Mouse (Mus musculus): ENCODE data around the gene Olfr644. TPM values are rescaled to one million over a fixed set of nuclear protein-coding genes. Genes with fewer than 3 reads are reported as not detected.

The Olfr644 gene
- not detected for polyA plus RNA-seq (2017; shearing (Covaris generic))

DNA sequence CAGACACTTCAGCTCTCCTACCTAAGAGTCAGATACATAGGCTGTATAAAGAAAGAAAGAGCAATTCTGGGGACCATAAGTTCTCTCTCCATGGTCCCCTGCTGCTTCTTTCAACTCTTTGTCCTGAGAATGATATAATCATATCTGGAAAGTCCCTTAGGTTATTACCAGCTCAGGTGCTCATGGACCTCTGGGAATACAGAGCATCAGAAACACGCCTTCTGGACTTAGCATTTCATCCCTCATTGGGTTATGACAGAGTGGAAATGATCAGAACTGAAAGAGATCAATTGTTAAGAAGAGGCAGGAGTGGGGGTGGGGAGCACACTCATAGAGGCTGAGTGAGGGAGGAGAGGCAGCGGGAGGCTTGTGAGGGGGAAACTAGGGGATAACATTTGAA, at the start of gene Olfr644:
Olfr644 (minus strand) TSS at position 101 of the 400 bp plus-strand sequence.

DNA sequence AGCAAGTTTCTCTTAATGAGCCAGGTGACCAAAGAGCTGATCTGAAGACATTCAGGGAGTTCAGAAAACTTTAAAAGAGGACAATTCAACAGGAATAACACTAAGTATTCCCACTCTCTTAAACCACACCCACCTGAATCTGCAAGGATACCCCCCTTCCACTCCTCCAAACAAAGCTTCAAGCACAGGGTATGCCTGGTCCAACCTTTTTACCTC, 33.0 kb upstream of the Olfr644 start, which contains the start of gene Olfr646:
Olfr646 (plus strand) TSS at position 117 of the 216 bp plus-strand sequence.

DNA sequence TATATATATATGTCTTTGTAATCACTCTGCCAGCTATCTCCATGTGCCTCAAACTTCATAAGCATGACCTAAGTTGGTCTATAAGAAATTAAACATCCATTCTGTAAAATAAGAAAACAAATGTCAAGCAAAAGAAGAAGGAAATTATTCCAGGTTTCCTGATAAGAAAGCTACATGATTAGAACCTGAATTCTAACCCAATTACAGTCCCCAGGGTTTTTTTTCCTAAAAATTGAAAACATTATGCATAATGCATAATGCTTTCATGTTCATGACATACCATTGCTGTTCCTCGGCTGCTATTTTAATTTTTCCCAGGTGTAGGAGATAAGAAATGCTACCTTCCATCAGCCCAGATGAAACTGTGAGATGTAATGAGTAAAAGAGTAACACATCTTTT, 13.7 kb upstream of the Olfr644 start, which contains the start of gene Olfr645:
Olfr645 (minus strand) TSS at position 101 of the 400 bp plus-strand sequence.

DNA sequence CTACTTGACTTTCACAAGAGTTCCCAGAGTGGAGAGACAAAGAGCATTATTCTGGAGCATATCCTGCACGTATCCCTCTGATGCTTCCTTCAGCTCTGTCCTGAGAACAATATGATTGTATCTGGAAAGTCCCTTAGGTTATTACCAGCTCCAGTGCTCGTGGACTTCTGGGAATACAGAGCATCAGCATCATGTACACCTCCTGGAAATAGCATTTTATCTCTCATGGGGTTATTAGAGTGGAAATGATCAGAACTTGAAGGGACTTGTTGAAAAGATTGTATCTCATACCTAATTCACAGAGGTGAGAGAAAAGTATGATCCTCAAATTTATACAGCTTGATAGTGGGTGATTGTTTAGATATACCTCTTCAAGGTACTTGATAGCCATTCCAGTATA, 10.3 kb downstream of the Olfr644 start, which contains the start of gene 4930516K23Rik:
4930516K23Rik (minus strand) TSS at position 101 of the 400 bp plus-strand sequence.

DNA sequence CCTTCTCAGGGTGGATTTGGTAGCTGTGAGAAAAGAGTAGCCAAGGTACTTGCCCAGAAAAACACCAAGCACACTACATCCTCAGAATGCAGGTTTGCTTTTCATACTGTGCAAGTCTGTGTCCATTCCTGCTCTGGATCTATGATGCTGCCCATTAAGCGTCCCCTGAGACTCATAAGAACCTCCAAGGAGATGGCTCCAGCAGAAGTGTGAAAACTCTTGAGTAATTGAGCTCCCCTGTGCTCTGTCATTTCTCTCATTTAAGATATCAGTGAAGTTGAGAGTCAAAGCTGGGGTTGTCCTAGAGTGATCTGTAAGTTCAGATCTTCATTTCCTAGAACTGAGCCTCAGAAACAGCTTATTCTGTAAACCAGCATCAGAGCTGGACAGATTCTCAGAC, 19.1 kb downstream of the Olfr644 start, which contains the start of gene Olfr642:
Olfr642 (minus strand) TSS at position 101 of the 400 bp plus-strand sequence.

DNA sequence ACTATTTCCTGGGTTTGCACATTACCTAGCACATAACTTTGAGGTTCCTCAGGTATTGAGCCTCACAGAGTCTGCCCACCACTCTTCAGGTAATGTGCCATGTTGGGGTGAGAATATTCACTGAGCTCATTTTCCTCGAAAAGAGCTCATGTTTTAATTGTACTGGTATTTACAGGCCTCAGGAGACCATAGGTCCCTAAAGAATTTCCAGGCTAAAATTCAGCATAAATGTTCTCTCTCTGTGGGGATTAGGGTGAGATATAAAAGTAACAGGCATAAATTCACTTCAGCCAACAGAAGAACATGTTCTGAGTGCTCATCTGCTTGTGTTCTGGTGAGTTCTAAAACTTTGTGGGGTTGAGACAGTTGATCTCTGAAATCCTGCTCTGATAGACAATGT, 36.5 kb downstream of the Olfr644 start, which contains the start of gene Olfr641:
Olfr641 (plus strand) TSS at position 301 of the 400 bp plus-strand sequence.

DNA sequence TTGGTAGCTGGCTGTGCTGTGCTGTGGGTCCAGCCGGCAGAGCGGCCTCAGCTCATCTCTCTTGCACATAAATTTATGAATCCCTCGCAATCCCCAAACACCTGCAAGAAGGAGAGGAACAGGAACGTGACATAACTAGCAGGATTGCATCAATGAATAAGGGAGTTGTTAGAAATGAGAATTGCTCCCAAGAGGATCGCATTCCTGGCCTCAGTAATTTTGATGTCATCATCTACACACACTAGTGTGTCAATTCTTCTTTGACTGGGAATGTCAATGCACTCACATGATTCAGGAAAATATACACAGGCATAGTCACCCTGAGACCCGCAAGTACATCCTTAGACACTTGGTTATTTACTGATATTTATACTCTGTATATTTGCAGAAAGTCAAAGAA, 46.2 kb downstream of the Olfr644 start, which contains the start of gene Olfr640:
Olfr640 (minus strand) TSS at position 101 of the 400 bp plus-strand sequence.

DNA sequence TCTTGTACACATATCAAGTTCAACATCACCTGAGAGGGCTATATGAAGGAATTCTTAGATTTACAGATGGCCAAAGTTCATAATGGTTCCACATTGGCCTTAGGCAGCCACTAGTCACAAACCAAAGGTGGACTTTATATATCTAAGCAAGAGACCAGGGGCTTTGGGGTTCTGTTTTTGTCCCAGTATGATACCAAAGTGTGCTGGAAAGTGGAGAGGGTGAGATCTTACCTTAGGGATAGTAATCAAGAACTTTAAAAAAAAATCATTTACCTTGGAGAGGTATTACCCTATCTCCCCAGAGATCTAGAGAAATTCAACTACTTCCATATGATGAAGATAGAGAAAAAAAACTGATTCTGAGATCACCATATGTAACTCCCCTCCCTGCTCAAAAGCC, 54.5 kb downstream of the Olfr644 start, which contains the start of gene Olfr639:
Olfr639 (minus strand) TSS at position 101 of the 400 bp plus-strand sequence.

Other genes starting within 250 kb of the Olfr644 start
- gene Hbb-bs, start 243.8 kb downstream of the Olfr644 start, polyA plus RNA-seq (2017; shearing (Covaris generic)): 155 TPM
- gene Hbb-bh2, start 231.3 kb downstream of the Olfr644 start, polyA plus RNA-seq (2017; shearing (Covaris generic)): not detected
- not detected for gene Hbb-bh1, start 228.7 kb downstream of the Olfr644 start, polyA plus RNA-seq (2017; shearing (Covaris generic))
- gene Hbb-y, start 218.7 kb downstream of the Olfr644 start, polyA plus RNA-seq (2017; shearing (Covaris generic)): not detected
- gene Olfr66, start 185.6 kb downstream of the Olfr644 start, polyA plus RNA-seq (2017; shearing (Covaris generic)): not detected
- 0.07 TPM for gene Olfr64, start 177.4 kb downstream of the Olfr644 start, polyA plus RNA-seq (2017; shearing (Covaris generic))
- gene Olfr65, start 168.4 kb downstream of the Olfr644 start, polyA plus RNA-seq (2017; shearing (Covaris generic)): not detected
- not detected for gene Olfr631, start 143.0 kb downstream of the Olfr644 start, polyA plus RNA-seq (2017; shearing (Covaris generic))
- not detected for gene Olfr632, start 137.5 kb downstream of the Olfr644 start, polyA plus RNA-seq (2017; shearing (Covaris generic))
- not detected for gene Olfr633, start 127.4 kb downstream of the Olfr644 start, polyA plus RNA-seq (2017; shearing (Covaris generic))
- 0.02 TPM for gene Olfr635, start 100.7 kb downstream of the Olfr644 start, polyA plus RNA-seq (2017; shearing (Covaris generic))
- not detected for gene Olfr638, start 73.1 kb downstream of the Olfr644 start, polyA plus RNA-seq (2017; shearing (Covaris generic))
- 0.02 TPM for gene Olfr639, start 54.6 kb downstream of the Olfr644 start, polyA plus RNA-seq (2017; shearing (Covaris generic))
- gene Olfr640, start 46.3 kb downstream of the Olfr644 start, polyA plus RNA-seq (2017; shearing (Covaris generic)): not detected
- not detected for gene Olfr641, start 36.4 kb downstream of the Olfr644 start, polyA plus RNA-seq (2017; shearing (Covaris generic))
- not detected for gene Olfr642, start 19.2 kb downstream of the Olfr644 start, polyA plus RNA-seq (2017; shearing (Covaris generic))
- gene 4930516K23Rik, start 10.4 kb downstream of the Olfr644 start, polyA plus RNA-seq (2017; shearing (Covaris generic)): not detected
- not detected for gene Olfr645, start 13.6 kb upstream of the Olfr644 start, polyA plus RNA-seq (2017; shearing (Covaris generic))
- not detected for gene Olfr646, start 33.0 kb upstream of the Olfr644 start, polyA plus RNA-seq (2017; shearing (Covaris generic))
- not detected for gene Ubqln5, start 58.0 kb upstream of the Olfr644 start, polyA plus RNA-seq (2017; shearing (Covaris generic))
- not detected for gene Olfr643, start 65.5 kb upstream of the Olfr644 start, polyA plus RNA-seq (2017; shearing (Covaris generic))
- not detected for gene Ubqln3, start 71.4 kb upstream of the Olfr644 start, polyA plus RNA-seq (2017; shearing (Covaris generic))
- not detected for gene Ubqlnl, start 78.7 kb upstream of the Olfr644 start, polyA plus RNA-seq (2017; shearing (Covaris generic))
- gene Olfm5, start 93.0 kb upstream of the Olfr644 start, polyA plus RNA-seq (2017; shearing (Covaris generic)): not detected
- 0.17 TPM for gene Olfr648, start 111.5 kb upstream of the Olfr644 start, polyA plus RNA-seq (2017; shearing (Covaris generic))
- not detected for gene Olfr649, start 124.1 kb upstream of the Olfr644 start, polyA plus RNA-seq (2017; shearing (Covaris generic))
- gene Trim6, start 146.9 kb upstream of the Olfr644 start, polyA plus RNA-seq (2017; shearing (Covaris generic)): 1.9 TPM
- gene Trim34a, start 172.6 kb upstream of the Olfr644 start, polyA plus RNA-seq (2017; shearing (Covaris generic)): 46.0 TPM
- 37.0 TPM for gene Trim5, start 216.2 kb upstream of the Olfr644 start, polyA plus RNA-seq (2017; shearing (Covaris generic))
- 153 TPM for gene Trim12a, start 243.6 kb upstream of the Olfr644 start, polyA plus RNA-seq (2017; shearing (Covaris generic))